Mouse (Mus musculus) ES-E14 (cell line): ENCODE data around the gene Ptges3l. TPM values are rescaled to one million over a fixed set of nuclear protein-coding genes. Genes with fewer than 3 reads are reported as not detected.
"Not testable (repeated sequence)": the region's sequence is repeated elsewhere in the genome, so short reads cannot be mapped to it uniquely, and the experiment has no call there.

Experiments
- DNase-seq: peaks from one replicate; pipeline ENCODE4 v3.0.0-alpha.2; 2013; ENCODE audit warnings: low read depth, low spot score
- H3K27ac ChIP-seq: 2 replicates; pipeline ENCODE4 v1.5.1; 2012; ENCODE audit warnings: low read depth, mild to moderate bottlenecking, low read length, moderate library complexity, mixed read lengths; ENCODE audit not compliant: poor library complexity, insufficient read depth, severe bottlenecking
- H3K36me3 ChIP-seq: 2 replicates; pipeline ENCODE4 v1.6.1; 2012; ENCODE audit warnings: mild to moderate bottlenecking, low read length, moderate library complexity, mixed read lengths; ENCODE audit not compliant: control insufficient read depth, poor library complexity, insufficient read depth, severe bottlenecking
- H3K4me1 ChIP-seq, 2 experiments: fragments of 150-350 bp in 1 of 2; sonication (generic) in 1 of 2; 2 replicates each; pipeline ENCODE4 v1.6.1; 2012; ENCODE audit warnings: low read length in 2 of 2, mild to moderate bottlenecking in 1 of 2, mixed read lengths in 1 of 2; ENCODE audit not compliant: control insufficient read depth in 2 of 2, insufficient read depth in 2 of 2, poor library complexity in 1 of 2
- H3K4me3 ChIP-seq, 2 experiments: fragments of 150-350 bp in 1 of 2; sonication (generic) in 1 of 2; 2 replicates each; pipeline ENCODE4 v1.5.1; 2012; ENCODE audit warnings: low read length in 2 of 2, low read depth in 1 of 2, mild to moderate bottlenecking in 1 of 2, mixed read lengths in 1 of 2; ENCODE audit not compliant: insufficient read depth in 1 of 2, poor library complexity in 1 of 2, severe bottlenecking in 1 of 2
- H3K9ac ChIP-seq: 2 replicates; pipeline ENCODE4 v1.6.1; 2012; ENCODE audit warnings: low read depth, mild to moderate bottlenecking, low read length, mixed read lengths; ENCODE audit not compliant: poor library complexity, insufficient read depth, severe bottlenecking
- H3K9me3 ChIP-seq: fragments of 150-350 bp; sonication (generic); 2 replicates; pipeline ENCODE4 v1.6.1; 2012; ENCODE audit warnings: low read depth, mild to moderate bottlenecking, low read length; ENCODE audit not compliant: control insufficient read depth, insufficient read depth
- CHD2 ChIP-seq: IDR thresholded peaks from 2 replicates; pipeline ENCODE4 v1.6.1; 2014; ENCODE audit warnings: mild to moderate bottlenecking, low read depth, low read length, inconsistent platforms
- HCFC1 ChIP-seq: IDR thresholded peaks from 2 replicates; pipeline ENCODE4 v1.6.1; 2012; ENCODE audit warnings: low read length, inconsistent platforms, borderline replicate concordance; ENCODE audit not compliant: insufficient read depth
- MAFK ChIP-seq: IDR thresholded peaks from 2 replicates; pipeline ENCODE4 v1.6.1; 2014; ENCODE audit warnings: mild to moderate bottlenecking, low read depth, low read length, inconsistent platforms; ENCODE audit not compliant: insufficient read depth
- ZC3H11A ChIP-seq: IDR thresholded peaks from 2 replicates; pipeline ENCODE4 v1.6.1; 2012; ENCODE audit warnings: low read depth, mild to moderate bottlenecking, inconsistent platforms, low read length, borderline replicate concordance
- ZNF384 ChIP-seq: IDR thresholded peaks from 2 replicates; pipeline ENCODE4 v1.6.1; 2012; ENCODE audit warnings: low read depth, low read length, inconsistent platforms
- in situ Hi-C, 2 experiments: fragments of 600-800 bp; cut with MboI; formaldehyde crosslinking; loops; one replicate each; pipeline ENCODE4 v1.15.1; 2025; ENCODE audit warnings: low sequenced_read_pairs in 2 of 2, inconsistent platforms in 1 of 2; ENCODE audit not compliant: unreplicated experiment in 2 of 2
- total RNA-seq: library from RNA; depleted of rRNA; stranded (reverse); fragments of 300-350 nt; gene quantifications from 2 replicates; pipeline ENCODE4 v1.2.3, GENCODE M21; 2012

Gene Ptges3l
- total RNA-seq, 1 experiment, result 3.2 TPM

DNA sequence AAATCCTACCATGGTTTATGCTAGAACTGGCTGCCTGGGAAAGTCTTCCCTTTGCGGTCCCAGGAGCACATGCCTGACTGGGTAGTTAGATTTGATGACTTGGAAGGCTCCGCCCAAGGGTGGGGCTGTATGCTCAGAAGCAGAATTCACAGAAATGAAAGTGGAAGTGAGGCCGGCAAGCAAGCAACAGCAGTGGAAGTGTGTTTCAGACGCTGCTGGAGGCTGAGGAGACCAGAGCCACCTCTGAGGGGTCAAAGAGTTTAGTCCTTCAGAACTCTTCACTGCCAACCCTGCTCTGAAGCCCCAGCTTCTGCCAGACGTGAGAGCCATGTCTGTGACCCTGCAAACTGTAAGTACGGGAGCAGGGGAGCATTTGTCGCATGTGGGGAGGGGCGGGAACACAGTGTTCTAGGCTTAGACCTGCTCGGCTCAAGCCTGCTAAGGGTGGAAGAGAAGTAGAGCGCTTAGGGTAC lies 23.2 kb upstream of the Ptges3l start, which contains the start of gene Ifi35:
Gene Ifi35, plus strand, starts transcription at position 134 of the 473 bp plus-strand sequence.
- in situ Hi-C loops, result no loop called here
- no peak within 1 kb of the TSS for H3K27ac ChIP-seq
- H3K4me3 ChIP-seq, result peak within 1 kb of the TSS in 1 of 2 experiments; percentile 36; a peak in 2 of 4 replicates
- TF ChIP-seq ZNF384, result no peak
- no peak for TF ChIP-seq CHD2
- no peak for TF ChIP-seq ZC3H11A
- no peak for TF ChIP-seq HCFC1
- TF ChIP-seq MAFK, result no peak
- peaks cover 21% of the 10 kb centered on the region for H3K36me3 ChIP-seq
- H3K4me1 ChIP-seq, result peaks cover 6 to 13% of the 10 kb centered on the region in 2 experiments; a peak in 3 of 4 replicates
- H3K9me3 ChIP-seq, result no peaks in the 10 kb centered on the region
- H3K9ac ChIP-seq, result peak within 1 kb of the TSS; percentile 46; the same call in 1 of the 2 replicates
- no peak for DNase-seq

- in situ Hi-C loops, result no loop called here
- TF ChIP-seq MAFK (no peak), HCFC1 (no peak), CHD2 (no peak), ZC3H11A (no peak), ZNF384 (no peak)
- DNase-seq, result no peak
- Histone ChIP-seq H3K27ac (no peak overlapping the region), H3K9me3 (no peaks in the 10 kb centered on the region), H3K36me3 (peaks cover 25% of the 10 kb centered on the region), H3K4me1 (peaks cover 6 to 13% of the 10 kb centered on the region in 2 experiments; a peak in 3 of 4 replicates), H3K4me3 (no peak overlapping the region), H3K9ac (no peak overlapping the region)
Measured at GRCm38 (mm10) chr11:101447786-101448185, 22.7 kb upstream of the Ptges3l start.

DNA sequence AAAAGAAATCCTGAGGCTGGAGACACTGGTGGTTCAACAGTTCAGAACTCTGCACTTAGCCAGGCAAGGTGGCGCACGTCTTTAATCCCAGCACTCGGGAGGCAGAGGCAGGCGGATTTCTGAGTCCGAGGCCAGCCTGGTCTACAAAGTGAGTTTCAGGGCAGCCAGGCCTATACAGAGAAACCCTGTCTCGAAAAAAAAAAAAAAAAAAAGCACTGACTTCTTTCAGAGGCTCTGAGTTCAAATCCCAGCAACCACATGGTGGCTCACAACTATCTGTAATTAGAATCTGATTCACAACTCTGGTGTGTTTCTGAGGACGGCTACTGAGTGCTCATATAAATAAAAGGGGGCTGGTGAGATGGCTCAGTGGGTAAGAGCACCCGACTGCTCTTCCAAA lies 21.7 kb upstream of the Ptges3l start:
- H3K4me3 ChIP-seq, in situ Hi-C loops, H3K27ac ChIP-seq, H3K9ac ChIP-seq, DNase-seq, H3K9me3 ChIP-seq: not testable (repeated sequence)
- 0 out of 2 replicates have a peak, but pooled peaks have one; percentile 62 for TF ChIP-seq ZNF384
- Histone ChIP-seq H3K4me1 (peaks cover 6 to 11% of the 10 kb centered on the region in 2 experiments; a peak in 3 of 4 replicates), H3K36me3 (peaks cover 25% of the 10 kb centered on the region)

- TF ChIP-seq ZNF384 (no peak), CHD2 (peak; percentile 52; the same call in 1 of the 2 replicates)
- H3K36me3 ChIP-seq, result peaks cover 25% of the 10 kb centered on the region
- peaks cover 3 to 8% of the 10 kb centered on the region in 2 experiments; a peak in 2 of 4 replicates for H3K4me1 ChIP-seq
- no peak overlapping the region for H3K9ac ChIP-seq
- DNase-seq, result no peak
- no peak overlapping the region for H3K4me3 ChIP-seq
- H3K27ac ChIP-seq, result 0 out of 2 replicates have a peak overlapping the region, but pooled peaks have one; percentile 23
- in situ Hi-C loops, result no loop called here
- no peaks in the 10 kb centered on the region for H3K9me3 ChIP-seq
Measured at GRCm38 (mm10) chr11:101446319-101446718, 21.2 kb upstream of the Ptges3l start.

GRCm38 (mm10) chr11:101442760-101443159 lies 17.6 kb upstream of the Ptges3l start:
- Histone ChIP-seq H3K9me3 (no peaks in the 10 kb centered on the region), H3K36me3 (peaks cover 25% of the 10 kb centered on the region), H3K27ac (peak overlapping the region; percentile 87), H3K4me1 (peaks cover 0 to 5% of the 10 kb centered on the region in 2 experiments; a peak in 1 of 4 replicates), H3K4me3 (peak overlapping the region; percentile 87 to 90), H3K9ac (peak overlapping the region; percentile 95)
- TF ChIP-seq ZNF384, result no peak
- no peak for TF ChIP-seq MAFK
- TF ChIP-seq CHD2, result no peak
- TF ChIP-seq ZC3H11A, result no peak
- TF ChIP-seq HCFC1, result no peak
- no peak for DNase-seq
- in situ Hi-C loops, result no loop called here
